Mouse (Mus musculus) brain, embryonic 14.5 days (tissue): ENCODE data around the gene Cntn1. TPM values are rescaled to one million over a fixed set of nuclear protein-coding genes. Genes with fewer than 3 reads are reported as not detected.
A peak's percentile ranks its signal among the peaks of the same experiment; 100 is the strongest.

ENCODE experiments used
- DNase-seq: peaks from one replicate; pipeline ENCODE4 v3.0.0-alpha.2; 2011; ENCODE audit warnings: low read depth
- CTCF ChIP-seq: fragments of 200-500 bp; IDR thresholded peaks from 2 replicates; pipeline ENCODE4 v1.5.1; 2012; ENCODE audit warnings: inconsistent platforms, mild to moderate bottlenecking, moderate library complexity, borderline replicate concordance; ENCODE audit not compliant: insufficient read depth, insufficient read length; ENCODE audit errors: extremely low read depth
- POLR2A ChIP-seq: fragments of 200-500 bp; IDR thresholded peaks from 2 replicates; pipeline ENCODE4 v1.6.1; 2012; ENCODE audit warnings: mild to moderate bottlenecking, inconsistent platforms, borderline replicate concordance; ENCODE audit not compliant: poor library complexity, insufficient read depth, insufficient read length, severe bottlenecking; ENCODE audit errors: extremely low read depth
- polyA plus RNA-seq: library from polyadenylated mRNA; depleted of rRNA; stranded (reverse); fragments of >200 nt; gene quantifications from 2 replicates; pipeline ENCODE4 v1.2.3, GENCODE M21; 2012

The Cntn1 gene
- polyA plus RNA-seq, 1 experiment: 26.3 TPM

- DNase-seq: no peak
- no peak for TF ChIP-seq POLR2A
- TF ChIP-seq CTCF: no peak
Observed at GRCm38 (mm10) chr15:92160855-92161162, 109.8 kb downstream of the Cntn1 start.

- TF ChIP-seq CTCF (peak; percentile 28; the same call in 1 of the 2 replicates), POLR2A (no peak)
- peak; percentile 79 for DNase-seq
Observed at GRCm38 (mm10) chr15:92161163-92162025, 110.4 kb downstream of the Cntn1 start.

GRCm38 (mm10) chr15:92162835-92163234 lies 111.9 kb downstream of the Cntn1 start:
- no peak for TF ChIP-seq POLR2A
- no peak for TF ChIP-seq CTCF
- peak; percentile 3 for DNase-seq

- TF ChIP-seq POLR2A: no peak
- TF ChIP-seq CTCF: no peak
Observed at GRCm38 (mm10) chr15:92164127-92164526, 113.2 kb downstream of the Cntn1 start.

GRCm38 (mm10) chr15:92166266-92166665 lies 115.3 kb downstream of the Cntn1 start:
- peak; percentile 8 for DNase-seq
- no peak for TF ChIP-seq CTCF
- TF ChIP-seq POLR2A: no peak

More at GRCm38 (mm10) chr15:92164127-92164526, 113.2 kb downstream of the Cntn1 start:
- peak; percentile 19 for DNase-seq

GRCm38 (mm10) chr15:92175739-92176138 lies 124.8 kb downstream of the Cntn1 start:
- TF ChIP-seq POLR2A (no peak), CTCF (no peak)
- DNase-seq: no peak

GRCm38 (mm10) chr15:92177413-92177812 lies 126.4 kb downstream of the Cntn1 start:
- DNase-seq: no peak
- no peak for TF ChIP-seq CTCF
- TF ChIP-seq POLR2A: no peak

- no peak for TF ChIP-seq CTCF
- TF ChIP-seq POLR2A: no peak
- no peak for DNase-seq
Observed at GRCm38 (mm10) chr15:92185484-92185883, 134.5 kb downstream of the Cntn1 start.

- no peak for TF ChIP-seq POLR2A
- no peak for TF ChIP-seq CTCF
- peak; percentile 23 for DNase-seq
Observed at GRCm38 (mm10) chr15:92190000-92190399, 139.0 kb downstream of the Cntn1 start.

GRCm38 (mm10) chr15:92200326-92200985 lies 149.5 kb downstream of the Cntn1 start:
- no peak for TF ChIP-seq CTCF
- no peak for TF ChIP-seq POLR2A
- DNase-seq: peak; percentile 58

- no peak for DNase-seq
- no peak for TF ChIP-seq POLR2A
- no peak for TF ChIP-seq CTCF
Observed at GRCm38 (mm10) chr15:92206695-92207094, 155.7 kb downstream of the Cntn1 start.

GRCm38 (mm10) chr15:92209778-92210177 lies 158.8 kb downstream of the Cntn1 start:
- TF ChIP-seq CTCF (no peak), POLR2A (no peak)
- DNase-seq: no peak

- no peak for DNase-seq
- no peak for TF ChIP-seq POLR2A
- TF ChIP-seq CTCF: no peak
Observed at GRCm38 (mm10) chr15:92210486-92211235, 159.7 kb downstream of the Cntn1 start.
